Mouse (Mus musculus) limb, embryonic 14.5 days (tissue): ENCODE data around the gene Fgfr2. TPM values are rescaled to one million over a fixed set of nuclear protein-coding genes. Genes with fewer than 3 reads are reported as not detected.

Experiments used
- ATAC-seq: fragments of 200-750 bp; cut with Nextera tagmentation; 2 replicates; pipeline ENCODE4 v1.8.0; 2017; ENCODE audit warnings: low read depth, moderate number of reproducible peaks, moderate TSS enrichment; ENCODE audit not compliant: low FRiP score
- DNase-seq: peaks from one replicate; pipeline ENCODE4 v3.0.0-alpha.2; 2015; ENCODE audit warnings: low spot score
- H3K27ac ChIP-seq: fragments of 300-500 bp; sonication (generic); replicated peaks from 2 replicates; pipeline ENCODE4 v1.5.1; 2014; ENCODE audit warnings: low read depth, mild to moderate bottlenecking, low read length, moderate library complexity, mixed read lengths
- H3K27me3 ChIP-seq: fragments of 300-500 bp; sonication (generic); 2 replicates; pipeline ENCODE4 v1.6.1; 2014; ENCODE audit warnings: low read length, mixed read lengths; ENCODE audit not compliant: control insufficient read depth, insufficient read depth
- H3K36me3 ChIP-seq: fragments of 300-500 bp; sonication (generic); 2 replicates; pipeline ENCODE4 v1.6.1; 2014; ENCODE audit warnings: mild to moderate bottlenecking, low read length, moderate library complexity, mixed read lengths; ENCODE audit not compliant: control insufficient read depth, insufficient read depth
- H3K4me1 ChIP-seq: fragments of 300-500 bp; sonication (generic); 2 replicates; pipeline ENCODE4 v1.6.1; 2014; ENCODE audit warnings: antibody characterized with exemption, low read length, mixed read lengths; ENCODE audit not compliant: control insufficient read depth, insufficient read depth
- H3K4me2 ChIP-seq: fragments of 300-500 bp; sonication (generic); replicated peaks from 2 replicates; pipeline ENCODE4 v1.6.1; 2014; ENCODE audit warnings: low read depth, mild to moderate bottlenecking, low read length, moderate library complexity; ENCODE audit not compliant: severe bottlenecking
- H3K4me3 ChIP-seq: fragments of 300-500 bp; sonication (generic); replicated peaks from 2 replicates; pipeline ENCODE4 v1.5.1; 2014; ENCODE audit warnings: low read length
- H3K9ac ChIP-seq: fragments of 300-500 bp; sonication (generic); 2 replicates; pipeline ENCODE4 v1.6.1; 2014; ENCODE audit warnings: mild to moderate bottlenecking, low read depth, low read length, moderate library complexity; ENCODE audit not compliant: severe bottlenecking
- H3K9me3 ChIP-seq: fragments of 300-500 bp; sonication (generic); 2 replicates; pipeline ENCODE4 v1.6.1; 2016; ENCODE audit warnings: low read length; ENCODE audit not compliant: control insufficient read depth
- POLR2A ChIP-seq: fragments of 200-500 bp; IDR thresholded peaks from 2 replicates; pipeline ENCODE4 v1.8.0; 2012; ENCODE audit warnings: inconsistent platforms, mild to moderate bottlenecking, moderate library complexity, borderline replicate concordance; ENCODE audit not compliant: insufficient read depth, insufficient read length; ENCODE audit errors: extremely low read depth
- WGBS: fragments of 180-500 bp; shearing (Covaris S2); extraction: QIAGEN DNeasy Blood & Tissue Kit; methylation state at CpG from one replicate; pipeline ENCODE4 v1.1.7; 2014; 5-methylcytosine and 5-hydroxymethylcytosine counted together
- polyA plus RNA-seq, 2 experiments: library from polyadenylated mRNA; depleted of rRNA in 1 of 2; stranded (reverse) in 1 of 2; unstranded in 1 of 2; fragments of >200 nt; fragmentation: Nextera tagmentation in 1 of 2; extraction: Ambion mirVana in 1 of 2; gene quantifications; 2 replicates each; pipeline versions ENCODE4 v1.2.1 to v1.2.3; 2012 to 2014

Fgfr2 gene
- polyA plus RNA-seq, 2 experiments: 131 to 133 TPM

DNA sequence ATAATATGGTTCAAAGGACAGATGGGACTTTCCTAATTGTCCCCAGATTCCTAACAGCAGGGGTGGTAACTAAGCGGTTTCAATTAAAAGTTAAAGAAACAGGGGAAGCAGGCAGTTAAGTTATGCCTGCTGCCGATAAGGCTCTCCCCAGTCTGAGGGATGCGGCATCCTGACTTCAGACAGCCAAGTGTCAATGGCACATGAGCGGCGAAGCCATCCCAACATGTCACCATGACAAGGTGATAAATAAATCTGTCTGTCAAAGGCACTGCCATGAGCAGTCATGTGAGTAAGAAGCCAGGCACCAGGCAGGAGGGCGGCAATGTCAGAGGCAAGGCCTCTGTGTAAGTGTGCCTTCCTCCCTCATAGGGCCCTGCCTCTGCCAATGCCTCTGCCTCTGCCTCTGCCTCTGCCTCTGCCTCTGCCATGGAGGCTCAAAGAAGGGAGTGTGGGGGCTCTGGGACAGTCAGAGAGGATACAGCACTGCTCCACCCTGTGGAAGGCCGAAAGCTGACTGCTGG lies 55.8 kb downstream of the Fgfr2 start:
- Histone ChIP-seq H3K36me3 (peaks cover 25% of the 10 kb centered on the region; the same call in 1 of the 2 replicates), H3K9ac (no peak overlapping the region), H3K27me3 (no peaks in the 10 kb centered on the region), H3K4me3 (no peak overlapping the region), H3K27ac (no peak overlapping the region), H3K4me1 (peaks cover 6% of the 10 kb centered on the region), H3K9me3 (no peaks in the 10 kb centered on the region), H3K4me2 (no peak overlapping the region)
- TF ChIP-seq POLR2A: no peak
- ATAC-seq (no peak), DNase-seq (no peak)
- WGBS: 39% methylated on average over 7 of the region's 7 CpGs

DNA sequence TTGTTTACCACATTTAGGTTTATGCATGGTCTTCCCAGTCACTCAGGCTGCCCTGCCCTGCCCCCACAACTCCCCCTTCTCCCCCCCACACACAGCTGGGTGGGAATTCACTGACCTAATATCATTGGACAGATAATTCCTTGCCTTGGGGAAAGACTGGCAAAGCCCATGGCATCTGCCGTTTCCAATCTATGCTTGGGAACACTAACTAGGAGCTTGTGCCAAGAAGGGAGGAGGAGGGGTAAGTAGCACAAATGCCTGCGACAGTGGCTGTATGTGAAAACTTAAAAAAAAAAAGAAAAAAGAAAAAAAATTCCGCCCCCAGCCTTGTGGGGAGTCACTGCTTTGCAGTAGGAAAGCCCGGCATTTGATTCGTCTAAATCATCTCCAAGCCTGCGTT lies 56.4 kb downstream of the Fgfr2 start:
- Histone ChIP-seq H3K27me3 (no peaks in the 10 kb centered on the region), H3K36me3 (peaks cover 25% of the 10 kb centered on the region; the same call in 1 of the 2 replicates), H3K27ac (no peak overlapping the region), H3K4me2 (no peak overlapping the region), H3K9me3 (no peaks in the 10 kb centered on the region), H3K9ac (no peak overlapping the region), H3K4me1 (peaks cover 6% of the 10 kb centered on the region), H3K4me3 (no peak overlapping the region)
- peak; percentile 13 for DNase-seq
- no peak for TF ChIP-seq POLR2A
- 37% methylated on average over 6 of the region's 6 CpGs for WGBS
- ATAC-seq: no peak

DNA sequence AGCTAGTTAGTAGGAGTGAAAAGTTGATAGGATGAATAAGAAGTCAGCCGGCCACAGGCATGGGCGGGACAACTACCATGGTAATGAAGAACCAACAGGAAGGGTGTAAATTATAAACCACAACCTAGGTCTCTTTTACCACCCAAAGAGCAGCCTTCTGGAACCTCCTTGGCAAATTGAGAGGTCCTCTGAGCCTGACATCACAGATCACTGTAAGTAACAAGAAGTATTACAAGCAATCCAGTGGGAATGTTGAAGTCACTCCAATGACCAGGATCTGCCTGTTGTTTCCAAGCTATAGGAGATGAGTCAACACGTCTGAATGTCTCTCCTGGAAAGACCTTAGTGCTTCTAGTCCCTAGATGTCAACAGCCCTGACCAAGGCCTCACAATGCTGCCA lies 61.1 kb downstream of the Fgfr2 start:
- Histone ChIP-seq H3K27ac (no peak overlapping the region), H3K4me2 (no peak overlapping the region), H3K36me3 (peaks cover 13% of the 10 kb centered on the region; the same call in 1 of the 2 replicates), H3K9ac (no peak overlapping the region), H3K4me3 (no peak overlapping the region), H3K9me3 (no peaks in the 10 kb centered on the region), H3K4me1 (peaks cover 9% of the 10 kb centered on the region), H3K27me3 (no peaks in the 10 kb centered on the region)
- TF ChIP-seq POLR2A: no peak
- ATAC-seq (no peak), DNase-seq (no peak)
- WGBS: 90% methylated on average over 3 of the region's 3 CpGs

GRCm38 (mm10) chr7:133060170-133060569 lies 63.0 kb downstream of the Fgfr2 start:
- no peak for TF ChIP-seq POLR2A
- ATAC-seq: no peak
- DNase-seq: no peak
- WGBS: 86% methylated on average over 6 of the region's 6 CpGs
- Histone ChIP-seq H3K27me3 (no peaks in the 10 kb centered on the region), H3K36me3 (peaks cover 15% of the 10 kb centered on the region), H3K4me3 (no peak overlapping the region), H3K4me1 (peaks cover 5% of the 10 kb centered on the region; the same call in 1 of the 2 replicates), H3K9me3 (no peaks in the 10 kb centered on the region), H3K9ac (no peak overlapping the region), H3K27ac (no peak overlapping the region), H3K4me2 (no peak overlapping the region)

DNA sequence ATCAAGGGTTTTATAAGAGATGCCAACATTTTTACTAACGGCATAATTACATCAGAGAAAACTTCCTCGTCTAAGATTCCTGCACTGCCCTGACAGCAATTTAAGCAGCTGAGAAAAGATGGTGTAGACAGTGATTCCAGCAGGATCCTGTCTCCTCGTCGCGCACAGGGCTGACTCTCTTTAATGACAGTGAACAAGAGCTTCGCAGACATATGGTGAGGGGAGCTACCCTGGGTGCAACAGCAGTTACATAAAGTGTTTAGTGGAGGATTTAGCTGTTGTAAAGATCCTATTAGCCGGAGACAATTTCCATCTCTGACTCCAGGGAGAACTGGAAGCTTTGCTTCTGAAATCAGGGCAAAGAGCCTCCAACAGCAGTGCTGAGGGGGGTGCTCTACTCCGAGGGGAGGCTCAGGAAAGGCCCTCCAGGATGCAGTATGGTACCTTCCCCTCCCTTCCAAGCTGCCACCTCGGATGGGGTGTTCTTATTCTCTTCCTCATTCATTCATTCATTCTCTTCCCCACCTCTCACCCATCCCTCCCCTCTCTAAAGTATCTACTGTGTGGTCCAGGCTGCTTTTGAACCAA lies 63.5 kb downstream of the Fgfr2 start:
- ATAC-seq (no peak), DNase-seq (no peak)
- H3K27ac ChIP-seq: no peak overlapping the region
- TF ChIP-seq POLR2A: no peak
- no peak overlapping the region for H3K4me3 ChIP-seq
- 33% methylated on average over 9 of the region's 9 CpGs for WGBS
- peaks cover 5% of the 10 kb centered on the region; the same call in 1 of the 2 replicates for H3K4me1 ChIP-seq
- no peaks in the 10 kb centered on the region for H3K27me3 ChIP-seq
- H3K36me3 ChIP-seq: peaks cover 15% of the 10 kb centered on the region
- no peak overlapping the region for H3K4me2 ChIP-seq
- H3K9me3 ChIP-seq: no peaks in the 10 kb centered on the region
- no peak overlapping the region for H3K9ac ChIP-seq

- Histone ChIP-seq H3K36me3 (peaks cover 13% of the 10 kb centered on the region), H3K27me3 (no peaks in the 10 kb centered on the region), H3K4me1 (peaks cover 5% of the 10 kb centered on the region; the same call in 1 of the 2 replicates)
Observed at GRCm38 (mm10) chr7:133059150-133059509, 64.0 kb downstream of the Fgfr2 start.

More at GRCm38 (mm10) chr7:133059150-133059509, 64.0 kb downstream of the Fgfr2 start:
- no peak overlapping the region for H3K27ac ChIP-seq
- TF ChIP-seq POLR2A: no peak
- H3K4me3 ChIP-seq: no peak overlapping the region
- H3K4me2 ChIP-seq: no peak overlapping the region
- WGBS: 47% methylated on average over 6 of the region's 6 CpGs
- DNase-seq: no peak
- H3K9ac ChIP-seq: no peak overlapping the region
- H3K9me3 ChIP-seq: no peaks in the 10 kb centered on the region
- no peak for ATAC-seq
